Mouse (Mus musculus): Measurements from ENCODE around the gene Ube2f. TPM values are rescaled to one million over a fixed set of nuclear protein-coding genes. Genes with fewer than 3 reads are reported as not detected.

The Ube2f gene
- polyA plus RNA-seq, 1 experiment from 2014 or later: 70.3 TPM

- H3K4me2 ChIP-seq (replicated peaks): no peak overlapping the region
- no peak overlapping the region for H3K9ac ChIP-seq (replicated peaks)
- H3K9me3 ChIP-seq: no peaks in the 10 kb centered on the region
- no peak overlapping the region for H3K27ac ChIP-seq (replicated peaks)
- no peak for ATAC-seq (replicated peaks)
- H3K36me3 ChIP-seq: no peaks in the 10 kb centered on the region
- H3K27me3 ChIP-seq: no peaks in the 10 kb centered on the region
- WGBS: 50% methylated on average over 1 of the region's 1 CpGs
- peaks cover 7% of the 10 kb centered on the region; the same call in 1 of the 2 replicates for H3K4me1 ChIP-seq
- H3K4me3 ChIP-seq: no peak overlapping the region
These were observed 34.1 kb upstream of the Ube2f start for GRCm38 (mm10) chr1:91215981-91216380.

GRCm38 (mm10) chr1:91216504-91217267 is 33.4 kb upstream of the Ube2f start:
- no peaks in the 10 kb centered on the region for H3K36me3 ChIP-seq
- H3K4me3 ChIP-seq: no peak overlapping the region
- no peak overlapping the region for H3K9ac ChIP-seq (replicated peaks)
- no peaks in the 10 kb centered on the region for H3K27me3 ChIP-seq
- H3K27ac ChIP-seq (replicated peaks): no peak overlapping the region
- H3K9me3 ChIP-seq: no peaks in the 10 kb centered on the region
- H3K4me2 ChIP-seq (replicated peaks): no peak overlapping the region
- no peak for ATAC-seq (replicated peaks)
- peaks cover 3% of the 10 kb centered on the region; the same call in 1 of the 2 replicates for H3K4me1 ChIP-seq
- 69% methylated on average over 10 of the region's 10 CpGs for WGBS

- H3K4me2 ChIP-seq (replicated peaks): no peak overlapping the region
- H3K27me3 ChIP-seq: no peaks in the 10 kb centered on the region
- no peaks in the 10 kb centered on the region for H3K36me3 ChIP-seq
- no peak for ATAC-seq (replicated peaks)
- no peaks in the 10 kb centered on the region for H3K9me3 ChIP-seq
- WGBS: 88% methylated on average over 7 of the region's 7 CpGs
- no peak overlapping the region for H3K4me3 ChIP-seq
- no peaks in the 10 kb centered on the region for H3K4me1 ChIP-seq
- H3K27ac ChIP-seq (replicated peaks): no peak overlapping the region
- no peak overlapping the region for H3K9ac ChIP-seq (replicated peaks)
These were observed 30.3 kb upstream of the Ube2f start for GRCm38 (mm10) chr1:91219641-91220321.

GRCm38 (mm10) chr1:91220322-91220672 is 29.8 kb upstream of the Ube2f start:
- no peak overlapping the region for H3K9ac ChIP-seq (replicated peaks)
- H3K4me1 ChIP-seq: no peaks in the 10 kb centered on the region
- no peaks in the 10 kb centered on the region for H3K36me3 ChIP-seq
- no peak overlapping the region for H3K4me3 ChIP-seq
- H3K4me2 ChIP-seq (replicated peaks): no peak overlapping the region
- no peaks in the 10 kb centered on the region for H3K9me3 ChIP-seq
- WGBS: 90% methylated on average over 3 of the region's 3 CpGs
- no peak for ATAC-seq (replicated peaks)
- H3K27ac ChIP-seq (replicated peaks): no peak overlapping the region
- H3K27me3 ChIP-seq: no peaks in the 10 kb centered on the region

DNA sequence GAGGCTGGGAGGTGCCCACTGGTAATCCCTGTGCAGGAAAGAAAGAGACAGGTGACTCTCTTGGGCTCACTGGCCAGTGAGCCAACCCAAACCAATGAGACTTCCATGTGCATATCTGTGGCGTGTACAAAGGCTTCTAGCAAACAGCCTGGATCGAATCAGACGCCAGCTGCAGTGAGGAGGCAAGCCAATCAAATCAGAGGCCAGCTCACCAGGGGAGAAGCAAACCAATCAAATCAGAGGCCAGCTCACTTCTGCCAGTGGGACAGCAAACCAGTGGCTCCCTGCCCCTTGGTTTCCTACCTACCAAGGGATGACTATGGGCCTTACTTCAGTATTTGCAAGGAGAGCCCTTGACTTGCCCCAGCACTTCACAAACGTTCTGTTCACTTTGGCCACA is 23.5 kb upstream of the Ube2f start:
- no peak for ATAC-seq (replicated peaks)
- Histone ChIP-seq H3K4me3 (no peak overlapping the region), H3K4me1 (no peaks in the 10 kb centered on the region), H3K9me3 (no peaks in the 10 kb centered on the region), H3K27ac (replicated peaks) (no peak overlapping the region), H3K27me3 (no peaks in the 10 kb centered on the region), H3K36me3 (no peaks in the 10 kb centered on the region), H3K9ac (replicated peaks) (no peak overlapping the region), H3K4me2 (replicated peaks) (no peak overlapping the region)
- WGBS: 75% methylated on average over 4 of the region's 4 CpGs

DNA sequence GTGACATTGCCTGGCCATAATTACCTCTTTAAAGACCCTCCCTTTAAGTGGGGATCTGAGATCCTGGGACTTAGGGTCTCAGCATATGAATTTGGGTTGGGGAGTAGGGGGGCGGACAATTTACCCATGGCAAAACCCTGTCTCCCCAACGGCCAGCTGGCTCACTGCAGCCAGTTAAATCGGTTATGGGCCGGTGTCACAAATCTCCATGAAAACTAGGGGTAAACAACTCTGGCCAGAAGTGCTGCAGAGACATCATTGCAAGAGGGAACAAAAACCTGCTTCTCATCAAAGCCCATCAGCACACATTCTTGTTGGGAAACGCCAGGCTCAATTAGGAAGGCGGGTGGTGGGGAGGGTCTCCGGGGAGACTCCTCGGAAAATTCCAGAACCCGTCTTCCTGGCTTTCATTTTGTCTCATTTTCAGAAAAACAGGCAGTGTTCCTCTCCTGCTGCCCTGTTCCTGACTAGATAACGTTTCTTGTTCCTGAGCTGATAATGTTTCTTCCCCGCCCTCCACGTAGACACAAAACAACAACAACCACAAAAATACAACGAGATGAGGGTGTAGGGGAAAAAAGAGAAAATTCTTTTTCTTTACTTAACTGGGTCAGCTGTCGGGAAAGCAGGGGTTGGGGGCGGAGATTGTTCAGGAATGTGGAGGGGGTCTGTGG is 22.6 kb upstream of the Ube2f start:
- 68% methylated on average over 15 of the region's 15 CpGs for WGBS

GRCm38 (mm10) chr1:91231142-91231541 is 19.0 kb upstream of the Ube2f start:
- WGBS: 63% methylated on average over 6 of the region's 6 CpGs
- Histone ChIP-seq H3K36me3 (no peaks in the 10 kb centered on the region), H3K9me3 (no peaks in the 10 kb centered on the region), H3K9ac (replicated peaks) (no peak overlapping the region), H3K4me3 (no peak overlapping the region), H3K27ac (replicated peaks) (no peak overlapping the region), H3K4me1 (no peaks in the 10 kb centered on the region), H3K27me3 (no peaks in the 10 kb centered on the region), H3K4me2 (replicated peaks) (no peak overlapping the region)
- no peak for ATAC-seq (replicated peaks)

More for the DNA sequence above, 22.6 kb upstream of the Ube2f start:
- ATAC-seq (replicated peaks): no peak
- H3K4me1 ChIP-seq: no peaks in the 10 kb centered on the region
- no peak overlapping the region for H3K4me2 ChIP-seq (replicated peaks)
- no peaks in the 10 kb centered on the region for H3K27me3 ChIP-seq
- H3K9me3 ChIP-seq: no peaks in the 10 kb centered on the region
- H3K4me3 ChIP-seq: no peak overlapping the region
- no peaks in the 10 kb centered on the region for H3K36me3 ChIP-seq
- no peak overlapping the region for H3K27ac ChIP-seq (replicated peaks)
- H3K9ac ChIP-seq (replicated peaks): no peak overlapping the region

- WGBS: 45% methylated on average over 5 of the region's 5 CpGs
- H3K4me2 ChIP-seq (replicated peaks): no peak overlapping the region
- H3K9ac ChIP-seq (replicated peaks): no peak overlapping the region
- no peaks in the 10 kb centered on the region for H3K36me3 ChIP-seq
- H3K9me3 ChIP-seq: no peaks in the 10 kb centered on the region
- no peaks in the 10 kb centered on the region for H3K27me3 ChIP-seq
- H3K27ac ChIP-seq (replicated peaks): no peak overlapping the region
- no peaks in the 10 kb centered on the region for H3K4me1 ChIP-seq
- H3K4me3 ChIP-seq: no peak overlapping the region
- ATAC-seq (replicated peaks): no peak
These were observed 18.2 kb upstream of the Ube2f start for GRCm38 (mm10) chr1:91231896-91232295.

GRCm38 (mm10) chr1:91235395-91235794 is 14.7 kb upstream of the Ube2f start:
- Histone ChIP-seq H3K9ac (replicated peaks) (no peak overlapping the region), H3K27ac (replicated peaks) (no peak overlapping the region), H3K4me2 (replicated peaks) (no peak overlapping the region), H3K4me3 (no peak overlapping the region), H3K36me3 (no peaks in the 10 kb centered on the region), H3K9me3 (no peaks in the 10 kb centered on the region), H3K27me3 (no peaks in the 10 kb centered on the region), H3K4me1 (no peaks in the 10 kb centered on the region)
- no peak for ATAC-seq (replicated peaks)
- 85% methylated on average over 5 of the region's 5 CpGs for WGBS

- Histone ChIP-seq H3K9ac (replicated peaks) (no peak overlapping the region), H3K4me3 (no peak overlapping the region), H3K4me1 (no peaks in the 10 kb centered on the region), H3K4me2 (replicated peaks) (no peak overlapping the region), H3K27ac (replicated peaks) (no peak overlapping the region), H3K36me3 (no peaks in the 10 kb centered on the region), H3K27me3 (no peaks in the 10 kb centered on the region), H3K9me3 (no peaks in the 10 kb centered on the region)
- ATAC-seq (replicated peaks): no peak
- 82% methylated on average over 6 of the region's 6 CpGs for WGBS
These were observed 12.4 kb upstream of the Ube2f start for GRCm38 (mm10) chr1:91237676-91238075.

GRCm38 (mm10) chr1:91239112-91239511 is 11.0 kb upstream of the Ube2f start:
- WGBS: 20% methylated on average over 5 of the region's 5 CpGs
- Histone ChIP-seq H3K36me3 (no peaks in the 10 kb centered on the region), H3K27ac (replicated peaks) (no peak overlapping the region), H3K4me1 (no peaks in the 10 kb centered on the region), H3K4me3 (no peak overlapping the region), H3K27me3 (no peaks in the 10 kb centered on the region), H3K9me3 (no peaks in the 10 kb centered on the region), H3K9ac (replicated peaks) (no peak overlapping the region), H3K4me2 (replicated peaks) (no peak overlapping the region)
- ATAC-seq (replicated peaks): no peak

DNA sequence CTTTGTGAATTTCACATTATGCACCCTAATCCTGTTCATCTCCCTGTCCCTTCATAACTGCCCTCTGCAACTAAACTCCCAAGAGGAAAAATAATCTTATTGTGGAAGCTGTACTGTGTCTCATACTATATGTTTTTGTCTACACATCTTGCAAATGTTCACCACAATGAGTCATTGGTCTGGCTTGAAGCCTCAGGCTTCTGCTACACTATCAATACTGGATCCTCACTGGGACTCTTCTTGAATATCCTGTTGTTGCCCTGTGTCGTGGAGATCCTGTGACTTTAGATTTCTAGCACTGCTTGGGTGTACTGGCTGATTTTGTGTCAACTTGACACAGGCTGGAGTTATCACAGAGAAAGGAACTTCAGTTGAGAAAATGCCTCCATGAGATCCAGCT is 10.3 kb upstream of the Ube2f start:
- H3K9me3 ChIP-seq: no peaks in the 10 kb centered on the region
- no peaks in the 10 kb centered on the region for H3K4me1 ChIP-seq
- H3K27me3 ChIP-seq: no peaks in the 10 kb centered on the region
- H3K27ac ChIP-seq (replicated peaks): no peak overlapping the region
- ATAC-seq (replicated peaks): no peak
- no peak overlapping the region for H3K4me2 ChIP-seq (replicated peaks)
- no peaks in the 10 kb centered on the region for H3K36me3 ChIP-seq
- H3K4me3 ChIP-seq: no peak overlapping the region
- 67% methylated on average over 1 of the region's 1 CpGs for WGBS
- no peak overlapping the region for H3K9ac ChIP-seq (replicated peaks)
